Mouse (Mus musculus): ENCODE measurements around the gene Vsig10. TPM values are rescaled to one million over a fixed set of nuclear protein-coding genes. Genes with fewer than 3 reads are reported as not detected.
"Not testable (repeated sequence)": the region's sequence is repeated elsewhere in the genome, so short reads cannot be mapped to it uniquely, and the experiment has no call there.

Gene Vsig10
- total RNA-seq, 2 experiments from 2014 or later: 2.0 to 2.2 TPM

DNA sequence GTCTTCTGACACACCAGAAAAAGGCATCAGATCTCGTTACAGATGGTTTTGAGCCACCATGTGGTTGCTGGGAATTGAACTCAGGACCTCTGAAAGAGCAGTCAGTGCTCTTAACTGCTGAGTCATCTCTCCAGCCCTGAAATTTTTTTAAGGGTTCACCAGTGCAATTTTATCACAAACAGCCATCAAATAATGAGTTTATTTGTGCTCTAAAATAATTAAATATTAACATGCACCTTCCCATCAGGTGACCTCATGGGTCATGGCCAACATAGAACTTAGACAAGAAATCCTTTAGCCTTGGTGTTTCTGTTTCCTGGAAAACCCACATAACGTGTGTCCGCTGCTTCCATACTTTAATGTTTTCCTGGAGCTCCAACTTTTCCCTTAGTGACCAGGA lies 25.1 kb upstream of the Vsig10 start:
- intact Hi-C loops (cut with DNase I); DNase-seq (ENCODE audit: extremely low spot score in 1 of 2, low spot score in 2 of 2): not testable (repeated sequence)

DNA sequence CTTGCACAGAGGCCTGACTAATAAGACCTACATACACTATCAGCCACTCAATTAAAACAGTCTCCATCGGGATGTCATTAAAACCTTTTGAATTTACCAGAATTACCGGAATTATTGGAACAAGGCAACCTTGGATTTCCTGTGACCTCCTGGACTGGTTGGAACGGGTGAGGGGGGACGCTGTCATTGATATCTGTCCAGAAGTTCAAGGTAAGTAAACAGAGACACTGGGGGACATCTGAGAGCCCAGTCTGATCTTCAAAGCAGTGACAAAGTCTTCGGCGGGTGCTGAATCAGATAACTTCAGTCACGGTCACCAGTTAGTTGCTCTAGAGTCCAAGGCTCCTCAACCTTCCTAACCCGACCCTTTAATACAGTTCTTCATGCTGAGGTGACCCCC lies 23.9 kb upstream of the Vsig10 start:
- no peak for DNase-seq (ENCODE audit: extremely low spot score in 1 of 2, low spot score in 2 of 2)

DNA sequence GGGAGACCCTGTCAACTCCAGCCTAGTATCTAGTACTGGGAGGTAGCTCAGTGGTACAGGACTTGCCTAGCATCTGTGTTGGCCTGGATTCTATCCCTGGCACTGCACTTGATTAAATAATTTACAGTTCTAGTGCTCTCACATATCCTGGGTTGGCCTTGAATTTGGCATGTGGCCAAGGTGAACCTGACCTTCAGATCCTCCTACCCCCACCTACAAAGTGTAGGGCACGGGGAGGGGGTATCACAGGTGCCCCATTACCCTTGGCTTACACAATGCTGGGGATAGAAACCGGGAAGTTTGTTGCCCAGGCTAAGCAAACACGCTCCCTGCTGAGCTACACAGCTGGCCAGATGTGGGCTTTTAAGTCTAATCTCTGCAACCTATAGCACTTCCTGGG lies 16.0 kb upstream of the Vsig10 start:
- intact Hi-C loops (cut with DNase I): loop anchor here (10.0 kb wide), 1 partner anchor 192 kb away; no protein-coding TSS in a partner anchor
- DNase-seq (ENCODE audit: extremely low spot score in 1 of 2, low spot score in 2 of 2): no peak

More for the DNA sequence above, 23.9 kb upstream of the Vsig10 start:
- intact Hi-C loops (cut with DNase I): no loop called here

DNA sequence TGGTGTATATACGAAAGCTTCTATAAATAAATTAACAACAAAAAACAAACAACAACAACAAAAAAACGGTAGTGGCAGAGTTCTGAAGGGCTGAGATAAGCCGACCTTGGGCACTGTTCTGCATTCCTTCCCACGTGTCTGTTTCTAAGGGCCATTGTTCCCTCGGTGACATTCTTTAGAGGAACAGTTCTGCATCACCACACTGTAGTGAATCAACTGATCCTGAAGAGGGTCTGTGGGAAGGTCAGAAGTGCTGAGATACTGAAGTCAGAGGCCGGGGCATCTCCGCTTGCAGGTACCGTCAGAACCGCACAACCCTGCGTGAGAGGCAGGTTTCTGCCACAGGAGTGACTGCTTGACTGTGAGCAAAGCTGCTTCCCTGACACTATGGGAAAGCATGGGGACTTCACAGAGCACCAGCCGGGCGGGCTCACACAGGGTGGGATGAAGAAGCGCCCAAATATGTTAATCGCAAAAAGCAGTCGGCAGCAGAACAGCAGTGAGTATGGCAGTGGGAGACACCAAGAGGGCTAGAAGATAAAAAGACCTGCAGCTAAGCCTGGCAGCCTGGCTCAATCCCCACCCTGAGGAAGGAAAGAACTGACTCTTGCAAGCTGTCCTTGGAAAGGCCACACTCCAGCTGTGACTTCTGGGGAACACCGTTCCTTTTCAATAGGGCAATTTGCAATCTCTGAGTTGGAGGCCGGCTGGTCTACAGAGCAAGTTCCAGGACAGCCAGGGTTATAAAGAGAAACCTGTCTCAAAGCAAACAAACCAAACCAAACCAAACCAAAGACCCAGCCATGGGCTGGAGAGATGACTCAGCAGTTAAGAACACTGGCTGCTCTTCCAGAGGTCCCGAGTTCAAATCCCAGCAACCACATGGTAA lies 14.9 kb upstream of the Vsig10 start:
- intact Hi-C loops (cut with DNase I): loop anchor here (10.0 kb wide), 1 partner anchor 191 kb away; no protein-coding TSS in a partner anchor

DNA sequence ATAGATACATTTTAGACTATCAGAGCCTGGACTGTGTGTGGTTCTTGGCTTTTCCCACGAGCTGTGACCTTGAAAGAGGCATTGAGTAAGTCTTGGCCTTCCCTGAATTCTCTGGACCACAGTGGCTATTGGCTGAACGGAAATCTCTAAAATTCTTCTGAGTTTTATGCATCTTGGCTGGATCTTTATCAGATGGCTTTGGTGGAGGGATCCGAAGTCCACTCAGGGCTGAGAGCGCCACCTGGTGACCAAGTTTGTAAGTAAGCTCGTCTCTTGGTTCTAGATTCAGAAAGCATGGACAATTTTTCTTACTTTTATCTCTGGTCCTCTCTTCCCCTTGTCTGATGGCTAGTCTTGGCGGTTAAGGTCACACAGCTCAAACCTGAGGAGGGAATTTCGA lies 13.9 kb upstream of the Vsig10 start:
- peak; percentile 63 to 84 for DNase-seq (ENCODE audit: extremely low spot score in 1 of 2, low spot score in 2 of 2)
- intact Hi-C loops (cut with DNase I): loop anchor here (10.0 kb wide), 1 partner anchor 190 kb away; no protein-coding TSS in a partner anchor

More for the DNA sequence above, 14.9 kb upstream of the Vsig10 start:
- DNase-seq (ENCODE audit: extremely low spot score in 1 of 2, low spot score in 2 of 2): no peak

DNA sequence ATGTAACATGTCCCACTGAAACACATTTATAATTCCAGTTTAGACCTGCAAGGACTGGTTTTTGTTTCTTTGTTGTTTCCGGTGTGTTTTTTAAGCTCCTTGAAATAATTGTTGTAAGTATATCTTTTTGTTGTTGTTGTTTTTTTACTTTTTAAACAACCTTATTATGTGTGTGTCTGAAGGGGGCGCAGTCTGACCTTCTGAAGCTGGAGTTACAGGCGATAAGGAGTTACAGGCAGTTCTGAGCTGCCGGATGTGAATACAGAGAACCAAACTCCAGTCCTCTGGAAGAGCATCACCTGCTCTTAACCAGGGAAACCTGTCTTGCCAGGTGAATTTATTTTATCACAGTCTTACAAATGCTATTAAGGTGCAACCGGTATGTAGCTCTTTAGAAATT lies 13.1 kb upstream of the Vsig10 start:
- intact Hi-C loops (cut with DNase I): loop anchor here (10.0 kb wide), 1 partner anchor 189 kb away; no protein-coding TSS in a partner anchor
- no peak for DNase-seq (ENCODE audit: extremely low spot score in 1 of 2, low spot score in 2 of 2)

DNA sequence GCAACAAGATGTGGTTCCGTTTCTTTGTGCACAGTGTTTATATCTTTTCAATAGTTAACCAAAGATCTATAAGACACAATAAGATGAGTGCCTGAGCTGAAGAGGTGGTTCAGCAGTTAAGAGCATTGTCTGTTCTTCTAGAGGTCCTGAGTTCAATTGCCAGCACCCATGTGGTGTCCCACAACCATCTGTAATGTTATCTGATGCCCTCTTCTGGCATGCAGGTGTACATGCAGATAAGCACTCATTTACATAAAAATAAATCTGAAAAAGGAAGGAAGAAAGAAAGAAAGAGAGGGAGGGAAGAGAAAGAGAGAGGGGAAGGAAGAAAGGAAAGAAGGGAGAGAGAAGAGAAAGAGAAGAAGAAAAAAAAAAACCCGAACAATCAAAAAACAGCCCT lies 12.1 kb upstream of the Vsig10 start:
- DNase-seq (ENCODE audit: extremely low spot score in 1 of 2, low spot score in 2 of 2): no peak
- intact Hi-C loops (cut with DNase I): loop anchor here (10.0 kb wide), 1 partner anchor 188 kb away; no protein-coding TSS in a partner anchor

DNA sequence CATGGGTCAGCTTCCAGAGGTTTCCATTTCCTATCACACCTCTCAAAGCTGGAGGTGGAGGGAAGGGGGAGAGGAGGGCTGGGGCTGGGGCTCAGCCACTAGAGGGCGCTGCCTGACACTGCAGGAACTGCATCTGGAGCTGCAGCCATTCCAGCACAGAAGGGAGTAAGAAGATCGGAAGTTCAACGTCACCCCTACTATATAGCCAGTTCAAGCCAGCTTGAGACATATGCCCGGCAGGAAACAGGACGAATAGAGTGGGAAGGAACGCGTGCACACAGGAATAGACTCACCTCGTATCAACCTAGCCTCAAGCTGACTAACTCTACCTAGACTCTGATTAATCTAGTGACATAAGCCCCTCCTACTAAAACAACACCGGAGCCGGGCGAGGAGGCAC lies 11.2 kb upstream of the Vsig10 start:
- peak in 1 of 2 experiments; percentile 82 for DNase-seq (ENCODE audit: extremely low spot score in 1 of 2, low spot score in 2 of 2)
- intact Hi-C loops (cut with DNase I): loop anchor here (10.0 kb wide), 1 partner anchor 187 kb away; no protein-coding TSS in a partner anchor

DNA sequence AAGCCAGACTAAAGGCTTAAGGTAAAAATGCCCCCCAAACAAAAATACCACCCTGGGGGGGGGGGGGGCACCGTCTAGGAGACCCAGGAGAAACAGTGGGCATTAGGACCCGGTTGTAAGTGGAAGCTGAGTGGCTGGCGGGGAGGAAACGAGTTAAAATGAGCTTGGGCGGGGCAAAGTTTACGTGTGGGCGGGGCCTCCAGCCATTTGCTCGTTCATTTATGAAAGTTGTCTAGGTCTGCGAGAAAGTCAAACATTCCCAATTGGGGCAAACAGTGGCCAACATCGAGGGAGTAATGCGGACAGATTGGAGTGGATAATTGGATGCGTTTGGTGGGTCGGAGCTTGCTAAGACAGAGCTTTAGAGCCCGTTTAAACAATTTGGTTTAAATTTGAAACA lies 5.5 kb upstream of the Vsig10 start:
- peak in 1 of 2 experiments; percentile 56 for DNase-seq (ENCODE audit: extremely low spot score in 1 of 2, low spot score in 2 of 2)
- intact Hi-C loops (cut with DNase I): no loop called here

DNA sequence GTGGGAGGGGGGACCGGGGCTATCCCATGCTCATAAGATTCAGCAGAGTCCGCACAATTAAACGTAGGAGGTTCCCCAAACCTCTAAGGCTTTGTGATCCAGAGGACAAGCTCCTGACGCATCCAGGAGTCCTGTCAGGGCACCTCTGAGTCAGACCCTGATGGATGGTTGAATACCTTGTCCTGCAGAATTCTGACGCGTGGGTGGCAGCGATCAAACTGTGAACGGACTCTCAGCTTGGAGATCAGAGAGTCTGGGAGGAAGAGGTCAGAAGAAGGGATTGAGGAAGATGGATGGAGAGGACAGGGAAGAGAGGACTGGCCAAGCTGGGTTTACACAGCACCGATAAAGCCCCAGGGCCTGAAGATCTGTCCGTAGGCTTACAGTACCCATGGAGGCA lies 5.0 kb upstream of the Vsig10 start:
- DNase-seq (ENCODE audit: extremely low spot score in 1 of 2, low spot score in 2 of 2): no peak
- intact Hi-C loops (cut with DNase I): no loop called here

DNA sequence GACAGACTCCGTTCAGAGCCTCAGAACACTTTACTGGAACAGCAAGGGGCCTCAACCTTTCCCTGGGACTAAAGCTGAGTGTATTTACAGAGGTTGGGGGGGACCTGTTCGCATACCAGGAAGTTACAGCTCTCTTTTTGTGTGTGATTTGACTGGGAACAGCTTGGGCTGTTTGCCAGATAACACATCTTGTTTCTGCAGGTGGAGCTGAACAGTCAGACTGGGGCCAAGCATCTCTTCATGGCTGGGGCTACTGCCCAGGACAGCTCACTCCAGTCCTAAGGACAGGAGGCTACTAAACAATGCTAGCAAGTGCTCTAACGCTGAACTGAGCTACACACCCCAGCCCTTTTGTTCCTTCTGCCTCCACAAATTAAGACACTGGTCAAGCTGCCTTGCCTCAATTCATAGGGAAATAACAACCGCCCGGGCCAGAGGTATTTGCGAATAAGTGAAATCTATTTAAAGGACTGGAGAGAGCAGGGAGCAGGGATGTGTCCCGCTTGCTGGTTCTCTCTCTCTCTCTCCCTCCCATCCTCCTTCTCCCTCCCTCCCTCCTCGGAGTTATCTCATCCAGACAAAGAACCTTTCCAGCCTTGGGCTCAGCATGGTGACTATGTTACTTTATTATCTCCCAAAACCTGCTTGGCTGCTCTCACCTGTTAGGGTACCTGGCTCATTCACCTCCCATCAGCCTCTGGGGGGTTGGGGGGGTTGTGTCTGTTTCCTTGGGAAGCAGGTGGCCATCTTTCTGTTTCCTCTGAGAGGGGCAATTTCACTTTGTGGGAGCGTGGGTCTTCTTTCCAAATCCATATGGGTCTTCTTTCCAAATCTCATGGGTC lies 4.1 kb upstream of the Vsig10 start:
- intact Hi-C loops (cut with DNase I): no loop called here

DNA sequence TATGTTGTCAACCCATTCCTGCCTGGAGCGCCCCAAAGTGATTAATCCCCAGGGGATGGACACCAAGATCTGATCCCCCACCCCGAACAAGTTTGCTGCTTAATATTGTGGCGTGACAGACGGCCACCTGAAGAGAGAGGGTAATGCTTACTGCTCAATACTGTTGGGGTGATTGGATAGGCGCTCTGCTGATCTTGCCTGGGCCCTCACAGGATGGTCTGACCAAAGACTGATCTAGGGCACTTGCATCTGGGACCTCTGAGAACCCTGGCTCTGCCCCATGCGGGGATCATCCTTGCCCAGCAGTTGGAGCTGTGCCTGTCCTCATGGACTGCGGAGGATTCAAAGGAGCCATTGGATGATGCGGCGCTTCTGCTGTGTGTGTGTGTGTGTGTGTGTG lies 4.9 kb downstream of the Vsig10 start:
- DNase-seq (ENCODE audit: extremely low spot score in 1 of 2, low spot score in 2 of 2): no peak
- intact Hi-C loops (cut with DNase I): no loop called here

More for the DNA sequence above, 4.1 kb upstream of the Vsig10 start:
- no peak for DNase-seq (ENCODE audit: extremely low spot score in 1 of 2, low spot score in 2 of 2)

DNA sequence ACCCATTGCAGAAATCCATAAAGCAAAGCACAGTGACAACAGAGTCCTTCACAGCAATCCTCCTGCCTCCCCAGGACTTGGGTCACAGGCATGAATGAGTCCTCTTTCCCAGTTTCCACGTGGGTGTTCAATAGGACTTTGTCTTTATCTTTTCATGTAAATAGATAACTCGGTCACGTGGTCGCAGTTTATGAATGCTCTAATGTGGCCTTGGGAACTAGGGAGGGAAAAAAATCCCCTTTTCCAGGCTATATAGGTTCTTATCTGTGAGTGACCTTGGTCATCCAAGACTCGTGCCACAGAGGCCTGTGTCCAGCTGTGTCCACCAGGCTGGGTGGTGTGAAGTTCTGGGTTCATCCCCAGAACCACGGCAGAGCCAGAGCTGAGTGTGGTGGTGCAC lies 7.5 kb downstream of the Vsig10 start:
- intact Hi-C loops (cut with DNase I): no loop called here

DNA sequence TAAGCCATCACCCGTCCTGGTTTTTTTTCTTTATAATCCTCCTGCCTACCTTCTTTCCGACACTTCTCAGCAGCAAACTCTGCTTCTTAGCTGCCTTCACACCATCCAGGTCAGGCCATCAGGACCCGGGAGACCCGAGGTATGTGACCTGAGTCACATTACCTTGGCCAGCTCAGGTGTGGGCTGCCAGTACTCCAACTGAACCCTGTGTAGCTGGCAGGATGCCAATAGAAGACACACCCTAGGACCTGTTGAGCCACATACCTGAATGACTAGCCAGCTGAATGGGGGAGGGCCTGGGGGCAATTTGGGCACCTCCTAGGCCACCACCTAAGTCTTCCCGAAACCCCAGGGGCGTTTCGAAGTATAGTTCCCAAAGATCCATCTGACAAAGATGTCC lies 11.6 kb downstream of the Vsig10 start:
- no peak for DNase-seq (ENCODE audit: extremely low spot score in 1 of 2, low spot score in 2 of 2)
- intact Hi-C loops (cut with DNase I): no loop called here

More for the DNA sequence above, 7.5 kb downstream of the Vsig10 start:
- DNase-seq (ENCODE audit: extremely low spot score in 1 of 2, low spot score in 2 of 2): no peak

DNA sequence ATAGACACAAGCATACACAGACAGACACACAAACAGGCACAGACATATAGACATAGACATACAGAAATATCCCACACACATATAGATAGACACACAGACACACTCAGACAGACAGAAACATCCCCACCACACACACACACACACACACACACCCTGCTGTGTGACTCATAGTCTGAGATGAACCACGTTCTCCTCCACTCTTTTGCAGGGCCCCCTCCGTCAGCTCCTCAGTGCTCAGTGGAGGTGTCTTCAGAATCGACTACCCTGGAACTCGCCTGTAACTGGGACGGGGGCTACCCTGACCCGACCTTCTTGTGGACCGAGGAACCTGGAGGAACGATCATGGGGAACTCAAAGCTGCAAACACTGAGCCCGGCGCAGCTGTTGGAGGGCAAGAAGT lies 19.1 kb downstream of the Vsig10 start:
- intact Hi-C loops (cut with DNase I): no loop called here
- DNase-seq (ENCODE audit: extremely low spot score in 1 of 2, low spot score in 2 of 2): no peak

DNA sequence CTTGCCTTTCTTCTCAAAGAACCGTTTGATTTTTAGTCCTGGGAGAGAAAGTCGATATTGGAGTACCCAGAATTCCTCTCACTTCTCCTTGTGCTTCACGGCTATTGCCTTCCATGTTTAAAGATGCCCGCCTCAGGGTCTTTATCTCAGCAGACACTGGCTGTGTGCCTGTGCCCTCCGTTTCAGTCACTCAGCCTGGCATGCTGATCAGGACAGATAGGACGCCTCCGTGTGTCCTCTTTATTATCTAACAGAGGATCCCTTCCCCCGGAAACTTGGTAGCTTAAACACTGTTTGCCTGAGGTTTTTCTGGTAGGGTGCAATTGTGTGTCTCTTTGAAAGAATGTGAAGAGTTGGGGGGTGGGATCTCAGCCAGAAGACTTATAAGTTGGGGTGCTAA lies 19.6 kb downstream of the Vsig10 start:
- intact Hi-C loops (cut with DNase I): no loop called here
- DNase-seq (ENCODE audit: extremely low spot score in 1 of 2, low spot score in 2 of 2): no peak

DNA sequence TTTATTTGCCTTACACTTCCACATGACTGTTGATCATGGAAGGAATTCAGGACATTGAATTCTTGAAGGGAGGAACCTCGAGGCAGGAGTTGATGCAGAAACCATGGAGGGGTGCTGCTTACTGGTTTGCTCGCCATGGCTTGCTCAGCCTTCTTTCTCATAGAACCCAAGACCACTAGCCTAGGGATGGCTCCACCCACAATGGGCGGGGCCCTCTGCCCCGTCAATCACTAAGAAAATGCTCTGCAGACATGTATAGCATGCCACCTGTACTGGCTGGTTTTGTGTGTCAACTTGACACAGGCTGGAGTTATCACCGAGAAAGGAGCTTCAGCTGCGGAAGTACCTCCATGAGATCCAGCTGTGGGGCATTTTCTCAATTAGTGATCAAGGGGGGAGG lies 21.2 kb downstream of the Vsig10 start:
- DNase-seq (ENCODE audit: extremely low spot score in 1 of 2, low spot score in 2 of 2): no peak
- intact Hi-C loops (cut with DNase I): no loop called here

DNA sequence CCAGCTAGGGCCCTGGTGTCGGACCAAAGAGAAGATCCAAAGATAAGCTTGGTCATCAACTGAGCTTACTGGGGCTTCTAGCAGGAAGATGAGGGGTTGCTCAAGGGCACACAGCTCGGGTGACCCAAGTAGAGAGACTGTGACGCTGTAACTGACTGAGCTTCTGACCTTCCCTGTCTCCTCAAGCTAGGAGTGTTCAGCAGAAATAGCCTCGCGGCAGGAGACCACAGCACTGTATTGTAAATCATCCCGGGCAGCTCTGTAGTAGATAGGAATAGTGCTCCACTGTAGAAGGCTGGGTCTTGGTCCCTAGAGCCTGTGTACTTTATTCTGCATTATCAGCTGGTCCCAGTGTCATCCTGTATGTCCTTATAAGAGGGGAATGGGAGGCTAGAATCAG lies 23.0 kb downstream of the Vsig10 start:
- intact Hi-C loops (cut with DNase I): no loop called here
- no peak for DNase-seq (ENCODE audit: extremely low spot score in 1 of 2, low spot score in 2 of 2)

DNA sequence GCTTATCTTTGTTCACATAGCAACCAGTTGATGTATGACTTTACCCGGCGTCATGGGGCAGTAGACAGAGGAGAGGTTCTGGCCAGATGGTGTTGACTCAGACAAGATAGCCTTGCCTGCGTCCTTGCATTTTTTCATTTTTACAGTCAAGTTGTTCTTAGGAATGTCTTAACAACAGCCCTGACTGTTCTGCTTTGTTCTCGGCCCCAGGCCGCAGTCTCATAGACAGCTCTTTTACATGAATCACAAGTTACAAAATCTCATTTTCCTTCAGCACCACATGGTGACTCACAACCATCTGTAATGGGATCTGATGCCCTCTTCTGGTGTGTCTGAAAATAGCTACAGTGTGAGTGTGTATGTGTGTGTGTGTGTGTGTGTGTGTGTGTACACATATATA lies 25.6 kb downstream of the Vsig10 start:
- intact Hi-C loops (cut with DNase I); DNase-seq (ENCODE audit: extremely low spot score in 1 of 2, low spot score in 2 of 2): not testable (repeated sequence)
